Mouse (Mus musculus) lung, postnatal 0 days (tissue): ENCODE data around the gene Filip1l. TPM values are rescaled to one million over a fixed set of nuclear protein-coding genes. Genes with fewer than 3 reads are reported as not detected.

Experiments
- ATAC-seq: fragments of 200-750 bp; cut with Nextera tagmentation; 2 replicates; pipeline ENCODE4 v1.8.0; 2017; ENCODE audit warnings: moderate library complexity
- DNase-seq: peaks from one replicate; pipeline ENCODE4 v3.0.0-alpha.2; 2016; ENCODE audit warnings: low spot score
- H3K27ac ChIP-seq: fragments of 300-500 bp; sonication (generic); 2 replicates; pipeline ENCODE4 v1.5.1; 2014; ENCODE audit warnings: antibody characterized with exemption, mild to moderate bottlenecking, low read length, mixed read lengths
- H3K27me3 ChIP-seq: fragments of 300-500 bp; sonication (generic); replicated peaks from 2 replicates; pipeline ENCODE4 v1.6.1; 2014; ENCODE audit warnings: low read length, mixed read lengths; ENCODE audit not compliant: insufficient read depth
- H3K36me3 ChIP-seq: fragments of 300-500 bp; sonication (generic); 2 replicates; pipeline ENCODE4 v1.6.1; 2014; ENCODE audit warnings: low read length, mixed read lengths; ENCODE audit not compliant: insufficient read depth
- H3K4me1 ChIP-seq: fragments of 300-500 bp; sonication (generic); 2 replicates; pipeline ENCODE4 v1.6.1; 2014; ENCODE audit warnings: antibody characterized with exemption, low read depth, low read length, mixed read lengths; ENCODE audit not compliant: insufficient read depth
- H3K4me2 ChIP-seq: fragments of 300-500 bp; sonication (generic); replicated peaks from 2 replicates; pipeline ENCODE4 v1.6.1; 2014; ENCODE audit warnings: low read depth, mild to moderate bottlenecking, low read length, moderate library complexity, mixed read lengths
- H3K4me3 ChIP-seq: fragments of 300-500 bp; sonication (generic); 2 replicates; pipeline ENCODE4 v1.5.1; 2014; ENCODE audit warnings: low read depth, low read length
- H3K9ac ChIP-seq: fragments of 300-500 bp; sonication (generic); replicated peaks from 2 replicates; pipeline ENCODE4 v1.6.1; 2014; ENCODE audit warnings: low read depth, mild to moderate bottlenecking
- H3K9me3 ChIP-seq: fragments of 300-500 bp; sonication (generic); 2 replicates; pipeline ENCODE4 v1.6.1; 2016; ENCODE audit warnings: low read length, mixed read lengths
- CTCF ChIP-seq: IDR thresholded peaks from 2 replicates; pipeline ENCODE4 v1.5.1; 2016; ENCODE audit warnings: antibody characterized with exemption, mild to moderate bottlenecking
- EP300 ChIP-seq: IDR thresholded peaks from 2 replicates; pipeline ENCODE4 v1.6.1; 2016; ENCODE audit warnings: antibody characterized with exemption, mild to moderate bottlenecking, control low read depth
- WGBS: fragments of 180-500 bp; shearing (Covaris S2); extraction: QIAGEN DNeasy Blood & Tissue Kit; methylation state at CpG from one replicate; pipeline ENCODE4 v1.1.7; 2014; 5-methylcytosine and 5-hydroxymethylcytosine counted together
- polyA plus RNA-seq: library from polyadenylated mRNA; unstranded; fragments of >200 nt; fragmentation: Nextera tagmentation; extraction: Ambion mirVana; gene quantifications from 2 replicates; pipeline ENCODE4 v1.2.1, GENCODE M21; 2015

The Filip1l gene
- polyA plus RNA-seq, 1 experiment from 2014 or later: 41.6 TPM

DNA sequence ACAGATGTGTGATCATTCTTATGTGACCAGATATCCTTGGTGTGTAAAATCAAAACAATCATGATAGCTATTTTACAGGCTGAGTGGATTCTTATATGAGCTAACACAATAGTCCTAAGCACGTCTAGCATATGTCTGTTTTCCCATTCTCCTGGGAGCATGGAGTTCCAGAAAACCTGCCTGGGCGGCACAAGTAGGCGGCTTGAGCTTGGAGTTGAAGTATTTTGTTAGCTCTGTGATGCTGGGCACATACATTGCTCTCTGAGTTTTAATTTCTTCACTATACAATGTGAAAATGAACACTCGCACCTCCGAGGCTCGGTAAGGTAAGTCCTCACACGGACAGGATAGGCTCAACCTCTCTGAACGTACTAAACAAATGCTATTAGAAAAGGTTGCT, 137.8 kb downstream of the Filip1l start:
- Histone ChIP-seq H3K9me3 (no peaks in the 10 kb centered on the region), H3K4me2 (no peak overlapping the region), H3K36me3 (no peaks in the 10 kb centered on the region), H3K27ac (no peak overlapping the region), H3K4me3 (no peak overlapping the region), H3K4me1 (no peaks in the 10 kb centered on the region), H3K27me3 (no peaks in the 10 kb centered on the region), H3K9ac (no peak overlapping the region)
- DNase-seq (no peak), ATAC-seq (no peak)
- TF ChIP-seq CTCF (no peak), EP300 (no peak)
- 93% methylated on average over 8 of the region's 8 CpGs for WGBS

DNA sequence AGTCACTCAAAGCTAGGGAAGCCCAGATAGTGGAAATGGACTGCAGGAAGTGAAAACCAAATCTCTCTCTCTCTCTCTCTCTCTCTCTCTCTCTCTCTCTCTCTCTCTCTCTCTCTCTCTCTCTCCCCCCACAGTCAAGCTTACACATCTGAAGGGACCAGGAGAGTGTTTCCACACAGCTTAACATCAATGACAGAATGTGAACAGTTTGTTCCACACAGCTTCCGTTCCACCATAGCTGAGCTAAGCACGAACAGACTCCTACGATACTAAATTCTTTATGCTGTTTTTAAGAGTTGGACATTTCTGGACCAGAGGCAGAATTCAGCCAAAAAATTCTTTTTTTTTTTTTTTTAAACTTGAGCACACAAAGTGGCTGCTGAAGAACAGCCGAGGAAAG, 139.0 kb downstream of the Filip1l start:
- Histone ChIP-seq H3K4me1 (no peaks in the 10 kb centered on the region), H3K27me3 (no peaks in the 10 kb centered on the region), H3K36me3 (no peaks in the 10 kb centered on the region), H3K27ac (no peak overlapping the region), H3K4me3 (no peak overlapping the region), H3K9ac (no peak overlapping the region), H3K4me2 (no peak overlapping the region), H3K9me3 (no peaks in the 10 kb centered on the region)
- WGBS: 78% methylated on average over 4 of the region's 4 CpGs
- DNase-seq (no peak), ATAC-seq (no peak)
- no peak for TF ChIP-seq EP300

DNA sequence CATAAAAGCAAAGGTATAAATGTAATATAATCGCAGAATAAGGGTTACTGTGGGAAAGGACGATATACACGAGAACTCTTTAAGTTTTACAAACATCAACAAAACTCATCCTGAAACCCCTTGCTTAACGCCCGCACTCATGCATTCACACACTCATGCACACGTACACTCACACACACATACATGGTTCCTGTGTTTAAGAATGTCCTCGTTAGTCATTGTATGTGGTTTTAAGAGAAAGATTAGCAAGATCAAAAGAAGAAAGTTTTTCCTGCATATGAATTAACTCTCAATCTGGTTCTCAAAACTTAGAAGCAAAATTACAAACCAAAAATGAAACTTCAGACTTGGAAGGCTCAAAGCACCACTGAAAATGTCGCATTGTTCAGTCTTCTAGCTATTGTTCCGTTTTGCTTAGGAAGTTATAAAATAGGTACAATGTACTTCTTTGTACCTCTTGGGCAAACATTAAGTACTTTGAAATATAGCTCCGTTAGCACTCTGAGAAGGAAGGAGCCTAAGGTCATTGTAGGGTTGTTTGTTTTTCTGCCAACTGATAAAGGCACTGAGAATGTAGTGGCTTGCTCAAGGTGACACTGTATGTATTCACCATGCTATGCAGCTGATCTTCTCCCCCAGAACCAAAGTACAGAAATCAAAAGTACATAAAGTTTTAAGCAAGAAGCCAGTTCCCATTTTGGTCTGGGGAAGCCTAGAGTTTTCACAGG, 142.7 kb downstream of the Filip1l start:
- WGBS: 51% methylated on average over 10 of the region's 10 CpGs
- ATAC-seq (no peak), DNase-seq (no peak)
- Histone ChIP-seq H3K9me3 (no peaks in the 10 kb centered on the region), H3K36me3 (no peaks in the 10 kb centered on the region), H3K9ac (no peak overlapping the region), H3K27me3 (no peaks in the 10 kb centered on the region), H3K4me3 (no peak overlapping the region), H3K4me1 (no peaks in the 10 kb centered on the region), H3K4me2 (0 out of 2 replicates have a peak overlapping the region, but pooled peaks have one; percentile 3), H3K27ac (no peak overlapping the region)
- peak; percentile 10; the same call in 1 of the 2 replicates for TF ChIP-seq EP300
- no peak for TF ChIP-seq CTCF

DNA sequence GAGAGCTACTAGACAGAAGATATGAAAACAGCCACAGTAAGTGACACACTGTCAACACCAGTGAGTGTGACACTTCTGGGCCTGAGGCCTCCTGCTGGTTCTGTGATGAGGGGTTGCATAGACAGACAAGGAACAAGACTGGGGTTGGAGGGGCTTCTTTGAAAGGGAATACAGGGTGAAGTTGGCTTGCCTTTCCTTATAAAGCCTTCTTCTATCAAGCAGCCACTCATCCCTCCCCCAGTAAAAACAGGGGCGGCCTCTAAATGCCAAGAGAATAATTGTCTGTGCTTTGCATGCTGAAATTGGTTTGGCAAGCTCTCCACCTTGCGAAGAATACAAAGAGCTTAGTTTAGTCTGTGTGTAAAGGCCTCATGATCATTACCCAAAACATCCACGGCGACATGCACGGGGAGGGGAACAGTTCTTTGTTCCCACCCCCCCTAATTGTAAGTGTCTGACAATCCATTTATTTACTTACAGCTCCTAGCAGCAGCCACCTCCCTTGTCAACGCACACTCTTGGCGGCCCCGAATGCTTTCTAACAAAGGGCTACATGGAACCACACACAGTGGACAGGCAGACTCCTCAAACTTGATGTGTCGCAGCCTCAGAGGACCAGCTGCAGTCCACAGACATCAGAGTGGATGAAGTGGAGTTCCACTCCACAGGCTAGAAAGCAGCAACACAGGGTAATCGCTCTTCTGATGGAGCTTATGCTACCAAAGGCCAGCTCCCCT, 143.7 kb downstream of the Filip1l start:
- peak; percentile 33 for ATAC-seq
- H3K4me3 ChIP-seq: no peak overlapping the region
- H3K27me3 ChIP-seq: no peaks in the 10 kb centered on the region
- no peaks in the 10 kb centered on the region for H3K4me1 ChIP-seq
- WGBS: 50% methylated on average over 10 of the region's 10 CpGs
- H3K36me3 ChIP-seq: no peaks in the 10 kb centered on the region
- DNase-seq: no peak
- no peak overlapping the region for H3K4me2 ChIP-seq
- TF ChIP-seq CTCF (no peak), EP300 (no peak)
- no peaks in the 10 kb centered on the region for H3K9me3 ChIP-seq
- H3K9ac ChIP-seq: no peak overlapping the region
- no peak overlapping the region for H3K27ac ChIP-seq

- ATAC-seq: no peak
- 58% methylated on average over 3 of the region's 3 CpGs for WGBS
- no peak overlapping the region for H3K4me3 ChIP-seq
- H3K27ac ChIP-seq: no peak overlapping the region
- H3K9me3 ChIP-seq: no peaks in the 10 kb centered on the region
- H3K36me3 ChIP-seq: no peaks in the 10 kb centered on the region
- no peaks in the 10 kb centered on the region for H3K27me3 ChIP-seq
- DNase-seq: no peak
- no peak overlapping the region for H3K4me2 ChIP-seq
- H3K9ac ChIP-seq: no peak overlapping the region
- TF ChIP-seq EP300 (no peak), CTCF (no peak)
- no peaks in the 10 kb centered on the region for H3K4me1 ChIP-seq
These were observed 148.0 kb downstream of the Filip1l start for GRCm38 (mm10) chr16:57500851-57501250.

DNA sequence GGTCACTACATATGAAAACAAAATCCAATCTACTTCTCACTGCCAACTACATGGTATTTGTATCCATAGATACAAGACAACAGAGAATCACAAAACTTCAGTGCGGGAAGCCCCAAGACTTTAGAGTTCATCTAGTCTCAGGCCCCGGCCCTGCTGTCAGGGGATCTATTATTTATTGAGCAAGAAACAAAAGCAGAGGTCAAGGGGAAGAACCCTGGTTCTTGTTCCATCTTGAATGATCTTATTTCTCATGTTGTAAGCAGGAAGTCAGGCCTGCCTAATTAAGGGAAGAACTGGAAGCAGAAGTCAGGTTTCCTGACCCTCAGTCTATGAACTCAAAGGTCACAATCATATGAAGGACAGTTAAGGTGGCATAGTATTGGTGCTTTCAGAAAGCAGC, 149.3 kb downstream of the Filip1l start:
- WGBS: 63% methylated on average over 2 of the region's 2 CpGs
- Histone ChIP-seq H3K4me2 (no peak overlapping the region), H3K27ac (no peak overlapping the region), H3K9ac (no peak overlapping the region), H3K9me3 (no peaks in the 10 kb centered on the region), H3K36me3 (no peaks in the 10 kb centered on the region), H3K27me3 (no peaks in the 10 kb centered on the region), H3K4me3 (no peak overlapping the region), H3K4me1 (no peaks in the 10 kb centered on the region)
- DNase-seq (peak; percentile 56), ATAC-seq (no peak)
- TF ChIP-seq CTCF: no peak
- TF ChIP-seq EP300: peak; percentile 24
